In genomic region chr5:120288036-120288684, GRCm38 (mm10) we compare ENCODE assay signal across 11 mouse cellular contexts.
DNase-seq lines count a peak whose midpoint lies in the region; ATAC-seq and TF ChIP-seq lines count a peak whose summit lies in the region.
"Had no signal": no experiment of that assay in that cellular context is flagged by ENCODE, and none has a peak within 500 bp of the region (broad histone marks: within the 10 kb centered on the region; RNA-seq: fewer than 3 reads in every experiment).

No protein-coding gene starts in this region.

- H3K27me3 ChIP-seq in heart, embryonic 11.5 days (ENCODE audit: control insufficient read depth, insufficient read depth, low read length): peaks cover 37% of the 10 kb centered on the region
- H3K27me3 ChIP-seq in heart, adult 2 months (ENCODE audit: control insufficient read depth, insufficient read depth, low read length): peaks cover 2% of the 10 kb centered on the region; the same call in 1 of the 2 replicates
- H3K27me3 ChIP-seq in embryonic facial prominence, embryonic 12.5 days: peaks cover 58% of the 10 kb centered on the region
- H3K27me3 ChIP-seq in hindbrain, embryonic 16.5 days (replicated peaks; ENCODE audit: control insufficient read depth, insufficient read depth, low read length): no peaks in the 10 kb centered on the region
- H3K27me3 ChIP-seq in neural tube, embryonic 12.5 days (replicated peaks): peaks cover 37% of the 10 kb centered on the region

- intact Hi-C loops in heart, adult 2 months (cut with DNase I): no loop called here

- H3K27ac ChIP-seq in heart, embryonic 11.5 days (ENCODE audit: low read depth, low read length): no peak overlapping the region
- no peak overlapping the region for H3K27ac ChIP-seq in heart, adult 2 months
- no peak overlapping the region for H3K27ac ChIP-seq in embryonic facial prominence, embryonic 12.5 days
- H3K27ac ChIP-seq in hindbrain, embryonic 16.5 days (ENCODE audit: low read depth, low read length): peak overlapping the region; percentile 61
- H3K27ac ChIP-seq in neural tube, embryonic 12.5 days: peak overlapping the region; percentile 50; the same call in 1 of the 2 replicates
- H3K27ac ChIP-seq: layer of hippocampus, adult 2 months; liver, embryonic 14.5 days had no signal

- H3K9me3 ChIP-seq in heart, embryonic 11.5 days (replicated peaks; ENCODE audit: control insufficient read depth, low read length): 0 out of 2 replicates have a peak, but pooled peaks cover 7% of the 10 kb centered on the region
- peaks cover 5% of the 10 kb centered on the region; the same call in 1 of the 2 replicates for H3K9me3 ChIP-seq in embryonic facial prominence, embryonic 12.5 days
- H3K9me3 ChIP-seq in hindbrain, embryonic 16.5 days (ENCODE audit: control insufficient read depth, low read length): peaks cover 7% of the 10 kb centered on the region
- peaks cover 4% of the 10 kb centered on the region for H3K9me3 ChIP-seq in neural tube, embryonic 12.5 days

- no peak for ATAC-seq in heart, embryonic 11.5 days (replicated peaks; ENCODE audit: insufficient number of reproducible peaks, low FRiP score, low TSS enrichment)
- ATAC-seq in embryonic facial prominence, embryonic 12.5 days (ENCODE audit: insufficient number of reproducible peaks, insufficient read depth, low FRiP score, low TSS enrichment): no peak
- peak; percentile 35; the same call in 1 of the 2 replicates for ATAC-seq in hindbrain, embryonic 16.5 days
- no peak for ATAC-seq in neural tube, embryonic 12.5 days (ENCODE audit: low FRiP score, low read depth)

- TF ChIP-seq POLR2A in heart, adult 2 months (IDR thresholded peaks at IDR 0.05; ENCODE audit: insufficient read depth, low read depth, low read length): no peak

- no peak overlapping the region for H3K9ac ChIP-seq in heart, embryonic 11.5 days (ENCODE audit: low read depth, low read length)
- H3K9ac ChIP-seq in heart, adult 2 months (ENCODE audit: low read depth, low read length): no peak overlapping the region
- no peak overlapping the region for H3K9ac ChIP-seq in embryonic facial prominence, embryonic 12.5 days
- H3K9ac ChIP-seq in hindbrain, embryonic 16.5 days (ENCODE audit: low read depth, low read length): peak overlapping the region; percentile 51
- 0 out of 2 replicates have a peak overlapping the region, but pooled peaks have one; percentile 6 for H3K9ac ChIP-seq in neural tube, embryonic 12.5 days
- H3K9ac ChIP-seq: liver, embryonic 14.5 days had no signal

- no peaks in the 10 kb centered on the region; the same call in 1 of the 2 replicates for H3K4me1 ChIP-seq in heart, embryonic 11.5 days (ENCODE audit: control insufficient read depth, insufficient read depth, low read length)
- H3K4me1 ChIP-seq in heart, adult 2 months (ENCODE audit: control insufficient read depth, insufficient read depth, low read length): no peaks in the 10 kb centered on the region
- H3K4me1 ChIP-seq in embryonic facial prominence, embryonic 12.5 days: peaks cover 7% of the 10 kb centered on the region; the same call in 1 of the 2 replicates
- H3K4me1 ChIP-seq in hindbrain, embryonic 16.5 days (ENCODE audit: control insufficient read depth, insufficient read depth, low read depth, low read length): peaks cover 12% of the 10 kb centered on the region
- peaks cover 29% of the 10 kb centered on the region for H3K4me1 ChIP-seq in neural tube, embryonic 12.5 days

- H3K4me2 ChIP-seq in heart, embryonic 11.5 days: peak overlapping the region; percentile 27
- H3K4me2 ChIP-seq in embryonic facial prominence, embryonic 12.5 days (replicated peaks): peak overlapping the region; percentile 27
- peak overlapping the region; percentile 41 for H3K4me2 ChIP-seq in hindbrain, embryonic 16.5 days (ENCODE audit: low read length)
- peak overlapping the region; percentile 24; the same call in 1 of the 2 replicates for H3K4me2 ChIP-seq in neural tube, embryonic 12.5 days (replicated peaks)

- peak overlapping the region; percentile 18; the same call in 1 of the 2 replicates for H3K4me3 ChIP-seq in heart, embryonic 11.5 days (ENCODE audit: low read depth, low read length)
- no peak overlapping the region for H3K4me3 ChIP-seq in heart, adult 2 months
- H3K4me3 ChIP-seq in embryonic facial prominence, embryonic 12.5 days: no peak overlapping the region
- no peak overlapping the region for H3K4me3 ChIP-seq in hindbrain, embryonic 16.5 days (ENCODE audit: low read length)
- H3K4me3 ChIP-seq in neural tube, embryonic 12.5 days: no peak overlapping the region
- H3K4me3 ChIP-seq: layer of hippocampus, adult 2 months had no signal

- WGBS in heart, embryonic 11.5 days (ENCODE audit: insufficient replicate concordance): 12% methylated on average over 23 of the region's 23 CpGs
- 5% methylated on average over 23 of the region's 23 CpGs for WGBS in heart, adult 2 months
- WGBS in embryonic facial prominence, embryonic 12.5 days: 3% methylated on average over 22 of the region's 23 CpGs
- WGBS in hindbrain, embryonic 16.5 days: 10% methylated on average over 23 of the region's 23 CpGs
- WGBS in neural tube, embryonic 12.5 days: 15% methylated on average over 23 of the region's 23 CpGs

- TF ChIP-seq EP300 in heart, adult 2 months (IDR thresholded peaks at IDR 0.05; ENCODE audit: insufficient read depth, low read depth, low read length): no peak

- no peak for DNase-seq in heart, adult 2 months
- DNase-seq in thymus, adult 18-20 months: no peak
- DNase-seq in gastrocnemius, postnatal 25 days: no peak
- no peak for DNase-seq in kidney, postnatal 14 days
- DNase-seq: heart, postnatal 4 days had no signal

- H3K36me3 ChIP-seq in heart, embryonic 11.5 days (ENCODE audit: control insufficient read depth, insufficient read depth, low read length): no peaks in the 10 kb centered on the region
- no peaks in the 10 kb centered on the region for H3K36me3 ChIP-seq in heart, adult 2 months (ENCODE audit: control insufficient read depth, insufficient read depth, low read length)
- no peaks in the 10 kb centered on the region for H3K36me3 ChIP-seq in embryonic facial prominence, embryonic 12.5 days
- no peaks in the 10 kb centered on the region for H3K36me3 ChIP-seq in hindbrain, embryonic 16.5 days (ENCODE audit: control insufficient read depth, insufficient read depth, low read length)
- H3K36me3 ChIP-seq in neural tube, embryonic 12.5 days: no peaks in the 10 kb centered on the region

- no peak for TF ChIP-seq CTCF in heart, adult 2 months (IDR thresholded peaks at IDR 0.05)

- H3K79me2 ChIP-seq in heart, adult 2 months (replicated peaks; ENCODE audit: control insufficient read depth, insufficient read depth, low read length): no peaks in the 10 kb centered on the region

Comparison
In these comparisons a context has a peak if more than half of its experiments do, and no peak if none do; other contexts are left out.
1. H3K27ac ChIP-seq: peak in hindbrain, embryonic 16.5 days (single experiment) and neural tube, embryonic 12.5 days (single experiment); none in heart, embryonic 11.5 days (single experiment), heart, adult 2 months (single experiment) and embryonic facial prominence, embryonic 12.5 days (single experiment).
2. H3K9ac ChIP-seq: peak in hindbrain, embryonic 16.5 days (single experiment) and neural tube, embryonic 12.5 days (single experiment); none in heart, embryonic 11.5 days (single experiment), heart, adult 2 months (single experiment) and embryonic facial prominence, embryonic 12.5 days (single experiment).
3. Peak in every context shown above with its lines, with median percentiles within 50 percentile points of each other: H3K4me2 ChIP-seq.